Mouse (Mus musculus) thymus, postnatal 25 days (tissue): ENCODE data around the gene Col6a5.
A peak's percentile ranks its signal among the peaks of the same experiment; 100 is the strongest.
"Not testable (repeated sequence)": the region's sequence is repeated elsewhere in the genome, so short reads cannot be mapped to it uniquely, and the experiment has no call there.

Source experiments
- DNase-seq: peaks from one replicate; pipeline ENCODE4 v3.0.0; 2022

Col6a5 gene

DNA sequence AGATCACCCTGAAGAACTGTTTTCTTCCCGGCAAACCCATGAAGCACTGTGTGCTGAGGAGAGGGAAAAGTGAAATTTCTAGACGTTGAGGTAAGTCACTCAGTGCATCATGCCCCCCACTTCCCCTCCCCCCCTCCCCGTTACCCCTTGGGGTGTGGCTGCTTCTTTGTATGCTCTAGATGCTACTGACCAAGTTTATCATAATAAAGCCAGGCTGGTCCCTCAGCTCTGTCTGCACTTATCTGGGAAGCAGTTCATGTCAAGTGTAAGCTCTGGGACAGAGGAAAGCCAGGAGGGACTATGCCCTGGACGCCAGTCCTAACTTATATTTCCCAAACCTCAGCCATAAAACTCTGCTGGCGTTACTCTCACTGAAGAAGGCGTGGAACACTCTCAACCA, 53.0 kb downstream of the Col6a5 start:
- no peak for DNase-seq

DNA sequence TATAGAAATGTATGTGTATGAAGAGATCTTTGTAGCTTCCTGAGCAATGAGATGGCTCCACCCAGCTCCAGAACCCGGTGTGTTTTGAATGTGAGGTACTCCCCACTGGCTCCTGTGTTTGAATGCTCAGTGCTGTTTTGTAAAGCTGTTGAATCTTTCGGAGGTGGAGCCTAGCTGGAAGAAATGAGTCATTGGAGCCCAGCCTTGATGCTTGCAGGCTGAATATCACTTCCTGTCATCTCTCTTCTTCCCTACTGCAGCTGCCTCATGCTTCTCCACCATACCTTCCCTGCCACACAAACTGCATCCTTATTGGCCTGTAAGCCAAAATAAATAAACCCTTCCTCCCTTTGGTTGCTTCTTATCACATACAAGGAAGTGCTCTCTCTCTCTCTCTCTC, 72.9 kb downstream of the Col6a5 start:
- no peak for DNase-seq

DNA sequence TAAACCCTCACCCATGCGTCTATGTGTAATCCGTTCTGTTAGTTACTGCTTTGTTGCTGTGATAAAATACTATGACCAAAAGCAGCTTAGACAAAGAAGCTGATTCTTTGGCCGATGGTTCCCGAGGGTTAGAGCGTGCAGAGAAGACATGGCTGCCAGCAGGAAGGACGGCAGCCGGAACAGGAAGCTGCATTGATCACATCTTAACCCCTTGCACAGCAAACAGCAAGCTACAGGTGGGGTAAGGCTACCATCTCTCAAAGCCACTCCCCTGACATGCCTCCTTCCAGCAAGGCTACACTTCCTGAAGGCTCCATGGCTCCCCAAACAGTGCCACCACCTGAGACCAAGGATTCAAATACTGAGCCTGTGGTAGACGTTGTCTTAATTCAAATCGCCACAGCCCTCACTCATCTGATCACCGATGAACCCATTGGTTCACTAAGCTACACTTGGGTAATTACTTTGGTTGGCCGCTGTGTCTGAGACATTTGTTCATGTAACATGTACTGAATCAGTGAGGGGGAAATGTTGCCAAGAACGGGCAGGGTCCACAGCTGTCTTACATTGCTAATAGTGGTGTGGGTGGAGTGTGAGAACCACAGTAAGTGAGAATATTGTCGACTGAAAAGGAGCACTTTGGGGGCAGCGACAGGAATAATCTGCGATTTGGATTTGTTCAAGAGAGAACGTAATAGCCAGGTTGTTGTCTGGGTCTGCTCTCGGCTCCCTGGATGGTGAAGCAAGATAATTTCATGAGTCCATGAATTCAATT, 75.6 kb downstream of the Col6a5 start:
- no peak for DNase-seq

DNA sequence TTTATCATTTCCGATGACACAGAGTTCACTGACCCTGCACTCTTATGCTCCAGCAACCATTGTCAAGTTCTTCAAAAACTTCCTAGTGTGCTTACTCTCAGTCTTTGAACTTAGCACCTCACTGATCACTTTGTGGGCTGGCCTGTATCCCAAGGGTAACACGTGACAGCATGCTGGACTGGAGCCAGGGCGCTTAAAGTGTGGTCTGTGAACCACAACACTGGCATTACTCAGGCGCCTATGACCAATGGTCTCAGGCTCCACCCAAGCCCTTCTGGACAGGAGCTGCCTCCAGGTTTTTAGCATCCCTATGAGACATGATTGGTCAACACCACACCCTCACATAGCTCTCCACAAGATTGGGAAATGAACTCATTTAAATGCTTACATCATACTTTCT, 79.7 kb downstream of the Col6a5 start:
- DNase-seq = no peak

DNA sequence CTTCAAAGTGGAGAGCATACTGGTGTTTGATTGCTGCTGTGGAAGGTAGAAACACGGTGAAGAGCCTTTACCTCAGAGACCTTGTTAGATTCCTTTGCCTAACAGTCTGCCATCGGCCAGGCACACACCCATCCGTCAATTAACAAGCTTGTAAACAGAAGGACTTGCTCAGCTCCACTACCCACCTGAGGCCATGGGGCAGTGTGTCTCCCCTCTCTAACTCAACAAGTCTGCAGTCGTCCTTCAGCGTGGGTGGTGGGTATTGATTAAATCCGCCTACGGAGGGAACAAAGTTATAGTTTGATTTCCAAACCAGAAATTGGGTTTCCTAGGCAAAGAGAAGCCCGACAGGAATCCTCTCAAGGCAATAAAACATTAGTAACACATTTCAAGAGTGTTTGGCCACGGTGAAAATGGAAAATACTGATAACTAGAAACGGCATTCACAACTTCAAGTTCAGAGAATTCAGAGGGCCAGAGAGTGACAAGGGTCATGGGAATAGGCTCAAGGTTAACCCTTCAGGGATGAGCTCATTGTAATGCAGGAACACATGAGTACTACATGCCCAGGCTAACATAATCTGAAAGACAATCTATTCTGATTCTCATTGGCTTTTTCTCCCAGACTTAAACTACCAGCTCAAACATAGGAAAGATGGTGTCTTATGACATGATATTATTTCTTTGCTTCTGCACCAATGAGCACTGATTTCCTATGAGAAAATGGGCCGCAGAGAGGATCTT, 81.9 kb downstream of the Col6a5 start:
- DNase-seq = no peak

DNA sequence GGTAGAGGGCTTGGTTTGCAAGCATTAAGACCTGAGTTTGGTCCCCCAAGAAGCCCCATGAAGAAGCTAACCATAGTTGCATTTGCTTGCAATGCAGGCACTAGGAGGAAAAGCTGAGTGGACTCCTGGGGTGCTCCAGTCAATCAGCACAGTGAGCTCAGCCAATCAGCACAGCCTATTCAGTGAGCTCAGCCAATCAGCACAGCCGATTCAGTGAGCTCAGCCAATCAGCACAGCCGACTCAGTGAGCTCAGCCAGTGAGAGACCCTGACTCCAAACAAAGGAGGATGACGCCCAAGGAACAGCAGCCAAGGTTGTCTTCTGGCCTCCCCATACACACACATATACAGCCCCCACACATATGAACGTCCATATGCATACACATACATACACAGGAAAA, 84.3 kb downstream of the Col6a5 start:
- DNase-seq = no peak

DNA sequence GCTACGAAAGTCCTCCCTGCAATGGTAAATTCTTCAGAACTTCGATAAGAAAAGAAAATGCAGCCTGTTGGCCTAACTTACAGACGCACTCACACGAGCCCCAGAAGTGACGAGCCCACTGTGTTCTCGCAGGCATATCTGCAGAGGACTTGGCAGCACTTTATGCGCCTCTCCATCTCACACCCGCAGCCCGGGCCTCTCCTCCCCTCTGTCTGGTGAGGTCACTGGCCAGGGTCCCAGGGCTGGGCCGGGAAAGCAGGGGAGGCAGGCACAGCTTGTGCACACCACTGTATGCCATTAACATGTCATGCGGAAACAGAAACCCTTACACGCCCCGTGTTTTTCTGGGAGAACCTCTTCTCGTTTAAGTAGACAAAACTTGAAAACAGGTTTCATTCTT, 88.8 kb downstream of the Col6a5 start:
- DNase-seq = no peak

DNA sequence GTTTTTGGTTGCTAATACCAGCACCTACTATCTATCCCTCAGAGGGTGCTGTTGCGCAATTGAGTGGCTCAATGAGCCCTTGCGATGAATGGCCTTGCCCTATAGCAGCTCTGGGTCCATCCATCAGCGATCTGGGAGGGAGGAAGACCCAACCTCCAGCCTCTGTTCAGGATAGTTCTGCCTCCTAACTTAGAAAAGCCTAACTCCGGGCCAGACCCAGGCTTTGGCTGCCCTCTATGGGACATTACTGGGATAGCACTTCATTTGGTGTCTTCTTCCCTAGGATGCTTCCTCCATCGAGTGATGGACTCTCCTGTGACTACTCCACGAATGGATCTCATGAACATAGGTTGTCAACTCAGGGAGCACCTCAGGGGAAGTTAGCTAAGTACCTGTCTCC, 102.7 kb downstream of the Col6a5 start:
- peak; percentile 29 for DNase-seq

DNA sequence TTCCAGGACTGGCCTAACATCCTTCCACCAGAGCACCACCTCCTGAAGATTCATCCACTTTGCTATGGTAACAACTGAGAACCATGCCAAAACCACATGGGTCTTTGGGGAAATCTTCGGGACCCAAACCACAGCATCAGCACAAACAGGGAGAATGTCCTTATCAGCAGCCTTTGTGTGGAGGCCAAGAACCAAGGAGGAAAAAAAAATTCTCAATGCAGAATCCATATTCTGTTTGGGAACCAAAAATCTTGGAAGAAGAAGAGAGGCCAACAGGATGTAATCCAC, 107.7 kb downstream of the Col6a5 start:
- DNase-seq = no peak

DNA sequence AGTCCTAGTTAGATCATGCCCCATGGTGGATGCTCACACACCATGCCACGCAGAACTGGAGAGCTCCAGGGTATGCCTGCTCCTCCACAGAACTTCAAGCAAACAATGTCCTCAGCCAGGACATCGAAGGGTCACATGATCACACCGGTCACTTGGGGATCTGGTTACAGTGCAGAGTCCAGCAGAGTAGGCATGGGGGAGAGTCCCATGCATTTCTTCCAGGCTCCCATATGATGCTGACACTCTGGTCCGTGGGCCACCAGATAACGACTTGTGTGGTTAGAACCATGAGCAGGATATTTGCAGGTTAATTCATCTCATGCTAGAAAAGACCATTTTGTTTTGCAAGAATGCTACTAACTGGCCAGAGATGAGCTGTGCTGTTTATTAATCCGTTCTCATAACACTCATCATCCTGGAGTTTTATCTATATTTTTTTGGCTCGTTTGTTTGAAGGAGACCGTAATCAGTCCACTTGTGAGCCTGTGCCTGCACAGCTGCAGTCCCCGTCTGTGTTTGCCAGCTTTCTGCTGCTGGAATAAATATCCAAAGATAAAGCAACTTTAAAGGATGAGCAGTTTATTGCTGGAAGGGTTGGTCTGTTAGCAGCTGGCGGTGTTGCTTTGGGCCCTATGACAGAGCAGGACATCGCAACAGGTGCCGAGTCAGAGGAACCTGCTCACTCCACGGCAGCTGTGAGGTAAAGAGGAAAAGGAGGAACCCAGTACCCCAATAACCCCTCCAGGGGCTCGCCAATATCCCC, 108.2 kb downstream of the Col6a5 start:
- DNase-seq = no peak

DNA sequence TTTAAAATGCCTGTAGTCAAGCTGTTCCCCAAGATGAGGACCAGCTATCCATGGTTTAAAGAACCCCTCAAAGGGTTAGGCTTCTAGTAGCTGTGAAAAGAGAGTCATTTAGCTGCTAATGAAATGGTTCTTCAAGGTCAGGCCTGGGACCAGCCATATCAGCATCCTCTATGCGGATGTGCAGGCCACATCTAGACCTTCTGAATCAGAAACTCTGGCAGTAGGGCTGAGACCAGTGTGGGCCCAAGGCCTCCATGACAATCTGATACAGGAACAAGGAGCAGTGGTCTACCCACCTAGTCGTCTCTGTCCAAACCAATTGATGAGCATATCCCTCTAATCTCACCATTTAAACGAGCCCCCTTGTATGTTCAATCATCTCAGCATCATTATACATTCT, 109.4 kb downstream of the Col6a5 start:
- DNase-seq = no peak

DNA sequence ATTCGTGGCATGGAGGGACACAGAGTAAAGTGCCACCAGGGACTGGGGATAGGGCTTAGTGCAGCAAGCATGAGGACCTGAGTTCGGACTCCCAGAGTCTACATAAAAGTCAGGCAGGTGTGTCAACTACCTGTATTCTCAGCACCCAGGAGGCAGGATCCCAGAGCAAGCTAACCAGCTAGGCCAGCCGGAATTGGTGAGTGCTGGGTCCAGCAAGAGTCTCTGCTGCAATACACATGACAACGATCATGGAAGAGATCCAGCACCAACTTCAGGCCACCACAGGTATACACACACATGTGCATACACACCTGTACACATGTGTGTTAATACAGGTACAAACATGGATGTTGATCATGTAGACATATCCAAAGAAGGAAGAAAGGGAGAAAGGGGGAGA, 112.0 kb downstream of the Col6a5 start:
- no peak for DNase-seq

DNA sequence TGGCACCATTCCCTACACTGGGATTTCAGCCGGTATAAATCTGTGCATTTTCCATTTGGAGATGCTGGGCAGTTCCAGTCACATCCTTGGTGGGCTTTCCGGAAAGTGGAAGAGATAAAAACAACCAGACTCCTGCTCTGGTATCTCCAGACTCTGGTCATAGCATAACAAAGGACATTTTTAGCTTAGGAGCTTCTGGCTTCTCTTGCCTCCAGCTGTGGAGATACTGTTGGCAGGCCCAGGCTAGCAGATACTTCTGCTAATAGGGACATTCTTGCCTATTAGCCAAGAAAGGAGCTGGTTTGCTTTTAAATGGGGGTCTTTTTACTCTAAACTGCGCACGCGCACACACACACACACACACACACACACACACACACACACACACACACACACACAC, 113.2 kb downstream of the Col6a5 start:
- DNase-seq = no peak

DNA sequence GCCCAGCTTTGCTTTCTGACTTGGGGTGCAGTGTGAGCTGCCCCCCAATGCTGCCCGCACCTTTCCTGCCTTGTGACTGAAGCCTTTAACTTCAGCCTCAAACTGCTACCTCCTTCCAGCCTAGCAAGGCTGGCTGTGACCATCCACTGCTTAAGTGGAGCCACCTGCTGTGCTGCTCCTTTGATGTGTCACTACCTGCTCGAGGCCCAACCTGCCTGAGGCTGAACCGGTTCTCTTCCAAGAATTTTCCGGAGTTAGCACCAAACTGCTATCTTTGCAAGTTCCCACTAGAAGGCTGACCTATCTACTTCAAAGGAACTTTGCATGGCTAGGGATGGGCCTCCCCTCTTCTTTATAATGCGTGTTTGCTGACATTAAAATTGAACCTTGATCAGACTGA, 119.1 kb downstream of the Col6a5 start:
- DNase-seq = not testable (repeated sequence)

DNA sequence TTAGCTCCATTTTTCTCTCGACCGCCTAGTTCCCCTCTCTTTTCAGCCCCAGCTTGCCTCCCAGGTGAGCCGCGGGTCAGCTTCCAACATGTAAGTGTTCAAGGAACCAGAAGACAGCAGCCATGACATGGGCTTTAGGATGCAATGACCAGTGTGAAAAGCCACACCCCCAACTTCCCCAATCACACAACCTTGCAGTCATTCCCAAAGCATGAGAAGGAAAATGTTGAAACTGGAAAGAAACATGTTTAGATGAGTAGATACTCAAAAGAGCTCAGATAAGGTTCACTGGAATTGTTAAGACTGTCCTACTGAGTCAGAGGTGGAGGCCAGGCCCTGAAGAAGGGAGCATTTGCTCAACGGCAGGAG, 121.3 kb downstream of the Col6a5 start:
- no peak for DNase-seq

DNA sequence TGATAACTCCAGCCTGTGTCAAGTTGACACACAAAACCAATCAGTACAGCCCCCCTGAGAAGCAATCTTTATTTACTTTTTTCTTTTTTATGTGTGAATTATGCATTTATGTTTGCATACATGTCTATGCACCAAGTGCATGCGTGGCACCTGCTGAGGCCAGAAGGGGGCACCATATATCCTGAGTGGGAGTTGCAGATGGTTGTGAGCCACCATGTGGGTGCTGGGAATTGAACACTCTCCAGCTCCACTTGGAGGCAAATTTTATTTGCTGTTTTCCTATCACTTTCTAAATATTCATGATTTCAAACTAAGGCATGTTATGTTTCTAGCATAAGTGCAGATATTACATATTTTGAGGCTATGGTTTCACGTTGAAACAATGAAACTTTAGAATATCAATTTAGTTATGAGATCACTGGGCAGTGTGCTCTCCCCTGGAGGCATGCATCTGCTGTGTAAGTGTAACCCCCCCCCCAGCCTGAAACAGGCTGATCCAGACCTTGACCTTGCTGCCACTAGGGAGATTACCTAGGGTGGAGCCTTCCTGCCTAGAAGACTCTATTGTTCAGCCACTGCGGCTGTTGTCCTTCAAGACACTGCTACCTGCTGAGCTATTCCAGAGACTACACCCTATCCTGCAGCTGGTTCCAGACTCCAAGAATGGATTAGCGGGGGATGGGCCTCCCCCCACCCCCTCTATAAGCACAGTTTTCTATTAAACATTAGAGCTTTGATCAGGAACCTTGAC, 121.9 kb downstream of the Col6a5 start:
- DNase-seq = no peak

DNA sequence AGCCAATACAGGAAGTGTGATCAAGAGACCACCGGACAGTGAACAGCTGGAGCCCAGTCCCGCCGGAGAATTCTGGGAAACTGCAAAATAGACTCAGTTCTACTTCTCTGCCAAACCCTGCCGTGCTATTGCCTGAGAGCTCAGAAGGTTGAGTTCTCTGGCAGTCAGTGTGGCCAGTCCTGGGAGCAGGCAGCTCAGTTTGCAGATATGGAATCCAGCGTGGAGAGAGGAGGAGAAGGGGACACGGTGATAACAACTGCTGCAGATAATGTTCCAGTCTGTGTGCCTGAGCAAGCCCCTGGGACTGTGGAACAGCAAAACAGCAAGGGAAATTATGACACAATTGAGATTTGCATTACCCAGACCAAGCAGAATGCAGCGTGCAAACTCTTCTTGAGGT, 124.9 kb downstream of the Col6a5 start:
- no peak for DNase-seq

DNA sequence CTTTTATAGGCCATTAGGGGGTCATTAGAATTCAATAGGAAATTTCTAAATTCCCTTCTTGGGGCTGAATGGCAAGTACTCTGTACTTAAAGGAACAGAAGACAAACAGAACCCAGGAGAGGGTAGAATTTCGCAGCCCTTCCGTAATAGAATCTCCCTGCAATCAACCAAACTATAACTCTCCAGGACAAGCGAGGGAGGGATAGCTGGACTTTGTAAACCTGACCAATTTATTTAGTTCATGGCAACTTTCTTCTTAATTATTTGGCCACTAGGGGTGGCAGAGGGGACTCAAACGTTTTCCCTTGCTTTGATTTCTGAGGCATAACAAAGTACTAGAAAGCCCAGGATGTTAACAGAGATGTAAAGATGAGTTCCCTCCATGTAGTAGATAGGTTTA, 125.6 kb downstream of the Col6a5 start:
- no peak for DNase-seq

DNA sequence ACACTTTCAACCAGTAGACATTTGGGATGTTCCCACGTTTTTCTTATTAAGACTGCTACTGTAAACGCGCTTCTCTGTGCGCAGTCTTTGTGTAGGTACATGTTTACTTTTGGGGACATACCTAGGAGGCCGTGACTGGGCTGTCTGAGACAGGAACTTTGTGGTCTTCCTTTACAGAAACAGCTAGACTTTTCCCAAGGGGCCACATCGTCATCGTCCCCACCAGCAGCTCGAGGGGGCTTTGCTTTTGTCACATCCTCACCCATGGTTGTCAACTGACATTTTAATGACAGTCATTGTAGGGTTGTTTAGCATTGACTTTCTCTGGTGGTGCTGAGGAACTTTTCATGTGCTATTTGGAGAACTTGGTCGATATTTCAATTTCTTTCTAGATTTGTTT, 129.2 kb downstream of the Col6a5 start:
- DNase-seq = no peak

DNA sequence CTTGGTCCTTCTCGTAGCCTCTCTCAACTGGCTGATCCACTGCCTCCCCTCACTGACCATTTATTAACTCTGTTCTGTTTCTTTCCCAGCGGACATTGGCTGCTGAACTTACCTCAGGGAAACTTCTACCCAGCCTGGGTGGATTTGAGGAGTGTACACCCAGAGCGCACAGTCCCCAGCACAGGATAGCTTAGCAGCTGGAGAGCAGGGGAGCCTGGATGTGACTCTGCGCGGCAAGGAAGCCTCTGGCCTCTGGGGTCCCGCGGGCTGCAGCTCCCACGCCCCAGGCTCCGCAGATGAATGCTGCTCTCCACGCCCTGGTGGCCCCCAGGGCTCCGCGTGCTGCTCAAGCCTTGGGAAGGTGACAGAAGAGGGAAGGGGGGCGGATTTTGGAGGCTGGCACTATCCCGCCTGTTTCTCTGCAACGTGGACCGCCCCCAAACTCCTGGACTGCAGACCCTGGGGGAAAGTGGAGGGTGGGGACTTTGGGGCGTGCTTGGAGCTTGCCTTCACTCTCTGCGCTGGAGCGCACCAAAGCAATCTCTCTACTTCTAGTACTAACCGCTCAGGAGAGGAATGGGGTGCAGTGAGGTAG, 132.6 kb downstream of the Col6a5 start, which contains the start of gene Col6a6:
Gene Col6a6, minus strand, starts transcription at position 370 of the 595 bp plus-strand sequence.
- no peak for DNase-seq

DNA sequence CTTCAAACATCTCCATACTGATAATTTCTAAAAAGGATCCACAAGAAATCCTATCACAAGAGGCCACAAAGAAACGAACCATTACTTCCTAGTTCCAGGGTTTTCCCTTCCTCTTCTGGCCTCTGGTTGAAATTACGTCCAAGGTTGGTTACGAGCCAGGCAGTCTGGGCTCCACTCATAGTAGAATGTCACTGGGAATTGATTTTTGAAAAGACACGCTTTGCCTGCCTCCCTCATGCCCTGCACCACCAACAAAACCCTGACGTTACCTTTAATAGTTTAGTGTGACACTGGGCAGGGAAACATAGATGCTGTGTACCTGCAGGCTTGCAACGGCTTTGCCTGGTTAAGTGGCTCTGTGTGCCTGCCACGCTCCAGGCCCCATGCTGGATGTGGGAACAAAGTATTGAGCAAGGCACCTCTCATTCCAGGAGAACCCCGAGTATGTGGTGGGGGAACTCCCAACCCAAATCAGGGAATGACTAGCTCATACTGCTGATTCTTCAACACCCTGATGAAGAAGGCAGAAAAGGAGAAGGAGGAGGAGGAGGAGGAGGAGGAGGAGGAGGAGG, 133.3 kb downstream of the Col6a5 start:
- DNase-seq = no peak

DNA sequence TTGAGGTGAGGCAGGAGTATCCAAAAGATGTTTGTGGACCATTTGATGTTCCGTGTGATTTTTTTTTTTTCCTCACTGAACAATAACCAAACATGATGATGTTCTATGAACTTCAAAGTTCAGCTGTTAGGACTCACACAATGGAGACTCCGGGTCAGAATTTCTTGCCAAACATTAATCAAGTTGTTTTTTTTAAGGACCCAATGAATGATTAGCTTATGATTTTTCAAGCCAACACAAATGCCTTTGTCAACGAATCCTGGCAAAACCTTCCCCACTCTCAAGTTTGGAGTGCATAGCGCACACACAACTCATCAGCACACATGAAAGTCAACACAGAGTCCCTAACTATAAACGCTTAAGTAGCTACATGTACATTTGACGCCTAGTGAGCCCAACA, 139.7 kb downstream of the Col6a5 start:
- no peak for DNase-seq
